Mouse (Mus musculus) stomach, embryonic 16.5 days (tissue): ENCODE results near the gene Ctsw. TPM values are rescaled to one million over a fixed set of nuclear protein-coding genes. Genes with fewer than 3 reads are reported as not detected.

Experiments
- ATAC-seq: fragments of 200-750 bp; cut with Nextera tagmentation; 2 replicates; pipeline ENCODE4 v1.8.0; 2017; ENCODE audit warnings: moderate number of reproducible peaks, moderate TSS enrichment; ENCODE audit not compliant: insufficient read depth, low FRiP score
- H3K27ac ChIP-seq: fragments of 300-500 bp; sonication (generic); 2 replicates; pipeline ENCODE4 v1.5.1; 2014; ENCODE audit warnings: low read length
- H3K27me3 ChIP-seq: fragments of 300-500 bp; sonication (generic); 2 replicates; pipeline ENCODE4 v1.6.1; 2014; ENCODE audit warnings: low read length, control low read depth, mixed read lengths; ENCODE audit not compliant: control insufficient read depth, insufficient read depth
- H3K36me3 ChIP-seq: fragments of 300-500 bp; sonication (generic); 2 replicates; pipeline ENCODE4 v1.6.1; 2014; ENCODE audit warnings: low read length; ENCODE audit not compliant: control insufficient read depth, insufficient read depth
- H3K4me1 ChIP-seq: fragments of 300-500 bp; sonication (generic); 2 replicates; pipeline ENCODE4 v1.6.1; 2014; ENCODE audit warnings: low read length, control low read depth, mixed read lengths; ENCODE audit not compliant: control insufficient read depth, insufficient read depth
- H3K4me2 ChIP-seq: fragments of 300-500 bp; sonication (generic); 2 replicates; pipeline ENCODE4 v1.6.1; 2014; ENCODE audit warnings: low read depth, low read length, mixed read lengths
- H3K4me3 ChIP-seq: fragments of 300-500 bp; sonication (generic); replicated peaks from 2 replicates; pipeline ENCODE4 v1.5.1; 2014; ENCODE audit warnings: mild to moderate bottlenecking, low read length
- H3K9ac ChIP-seq: fragments of 300-500 bp; sonication (generic); 2 replicates; pipeline ENCODE4 v1.6.1; 2014; ENCODE audit warnings: low read length
- H3K9me3 ChIP-seq: fragments of 300-500 bp; sonication (generic); replicated peaks from 2 replicates; pipeline ENCODE4 v1.6.1; 2016; ENCODE audit warnings: low read length, control low read depth; ENCODE audit not compliant: control insufficient read depth
- WGBS: fragments of 180-500 bp; shearing (Covaris S2); extraction: QIAGEN DNeasy Blood & Tissue Kit; methylation state at CpG from one replicate; pipeline ENCODE4 v1.1.7; 2014; 5-methylcytosine and 5-hydroxymethylcytosine counted together
- polyA plus RNA-seq: library from polyadenylated mRNA; unstranded; fragments of >200 nt; fragmentation: Nextera tagmentation; extraction: Ambion mirVana; gene quantifications from 2 replicates; pipeline ENCODE4 v1.2.1, GENCODE M21; 2015

Gene Ctsw
- polyA plus RNA-seq, 1 experiment from 2014 or later = 1.6 TPM

- ATAC-seq = no peak
- Histone ChIP-seq H3K9ac (no peak overlapping the region), H3K4me2 (no peak overlapping the region), H3K9me3 (no peaks in the 10 kb centered on the region), H3K27me3 (no peaks in the 10 kb centered on the region), H3K36me3 (no peaks in the 10 kb centered on the region), H3K4me3 (no peak overlapping the region), H3K27ac (no peak overlapping the region), H3K4me1 (peaks cover 32% of the 10 kb centered on the region)
- 83% methylated on average over 1 of the region's 1 CpGs for WGBS
Observed at GRCm38 (mm10) chr19:5430408-5430807, 37.9 kb downstream of the Ctsw start.

- H3K4me3 ChIP-seq = no peak overlapping the region
- no peaks in the 10 kb centered on the region for H3K36me3 ChIP-seq
- no peak overlapping the region for H3K27ac ChIP-seq
- H3K27me3 ChIP-seq = no peaks in the 10 kb centered on the region
- H3K9me3 ChIP-seq = no peaks in the 10 kb centered on the region
- ATAC-seq = no peak
- no peak overlapping the region for H3K4me2 ChIP-seq
- H3K4me1 ChIP-seq = peaks cover 32% of the 10 kb centered on the region
- no peak overlapping the region for H3K9ac ChIP-seq
- 57% methylated on average over 8 of the region's 8 CpGs for WGBS
Observed at GRCm38 (mm10) chr19:5429806-5430205, 38.5 kb downstream of the Ctsw start.

- H3K9ac ChIP-seq = no peak overlapping the region
- H3K27me3 ChIP-seq = no peaks in the 10 kb centered on the region
- H3K27ac ChIP-seq = no peak overlapping the region
- ATAC-seq = no peak
- peaks cover 31% of the 10 kb centered on the region for H3K4me1 ChIP-seq
- H3K9me3 ChIP-seq = no peaks in the 10 kb centered on the region
- H3K36me3 ChIP-seq = no peaks in the 10 kb centered on the region
- no peak overlapping the region for H3K4me3 ChIP-seq
- 75% methylated on average over 4 of the region's 4 CpGs for WGBS
- H3K4me2 ChIP-seq = no peak overlapping the region
Observed at GRCm38 (mm10) chr19:5429219-5429618, 39.1 kb downstream of the Ctsw start.

GRCm38 (mm10) chr19:5428083-5428482 lies 40.2 kb downstream of the Ctsw start:
- H3K9ac ChIP-seq = no peak overlapping the region
- H3K9me3 ChIP-seq = no peaks in the 10 kb centered on the region
- 83% methylated on average over 2 of the region's 2 CpGs for WGBS
- ATAC-seq = no peak
- H3K27me3 ChIP-seq = no peaks in the 10 kb centered on the region
- H3K36me3 ChIP-seq = no peaks in the 10 kb centered on the region
- no peak overlapping the region for H3K4me2 ChIP-seq
- peaks cover 30% of the 10 kb centered on the region for H3K4me1 ChIP-seq
- H3K27ac ChIP-seq = no peak overlapping the region
- H3K4me3 ChIP-seq = no peak overlapping the region

GRCm38 (mm10) chr19:5426640-5427290 lies 41.5 kb downstream of the Ctsw start:
- ATAC-seq = no peak
- Histone ChIP-seq H3K4me1 (peaks cover 25% of the 10 kb centered on the region), H3K4me3 (no peak overlapping the region), H3K4me2 (no peak overlapping the region), H3K27ac (no peak overlapping the region), H3K36me3 (no peaks in the 10 kb centered on the region), H3K9me3 (no peaks in the 10 kb centered on the region), H3K9ac (peak overlapping the region; percentile 47; the same call in 1 of the 2 replicates), H3K27me3 (no peaks in the 10 kb centered on the region)
- 85% methylated on average over 13 of the region's 13 CpGs for WGBS

- H3K36me3 ChIP-seq = no peaks in the 10 kb centered on the region
Observed at GRCm38 (mm10) chr19:5425906-5426565, 42.3 kb downstream of the Ctsw start.

GRCm38 (mm10) chr19:5424782-5425741 lies 43.2 kb downstream of the Ctsw start, which contains the start of the genes Drap1 and AI837181:
TSS of gene Drap1 (minus strand) at chr19:5424979.
TSS of gene AI837181 (plus strand) at chr19:5425144.
- ATAC-seq = peak; percentile 94
- under 1% methylated on average over 83 of the region's 87 CpGs for WGBS
- no peaks in the 10 kb centered on the region for H3K36me3 ChIP-seq

More at GRCm38 (mm10) chr19:5425906-5426565, 42.3 kb downstream of the Ctsw start:
- no peak for ATAC-seq
- Histone ChIP-seq H3K27me3 (no peaks in the 10 kb centered on the region), H3K9ac (peak overlapping the region; percentile 92), H3K27ac (peak overlapping the region; percentile 74), H3K4me3 (peak overlapping the region; percentile 72), H3K9me3 (no peaks in the 10 kb centered on the region), H3K4me1 (peaks cover 25% of the 10 kb centered on the region), H3K4me2 (peak overlapping the region; percentile 74)
- WGBS = 82% methylated on average over 18 of the region's 18 CpGs

GRCm38 (mm10) chr19:5424092-5424781 lies 44.1 kb downstream of the Ctsw start:
- H3K36me3 ChIP-seq = no peaks in the 10 kb centered on the region
- H3K9ac ChIP-seq = peak overlapping the region; percentile 89
- no peaks in the 10 kb centered on the region for H3K9me3 ChIP-seq
- peaks cover 25% of the 10 kb centered on the region for H3K4me1 ChIP-seq
- WGBS = under 1% methylated on average over 41 of the region's 48 CpGs
- H3K4me3 ChIP-seq = peak overlapping the region; percentile 72
- H3K27ac ChIP-seq = peak overlapping the region; percentile 91
- H3K4me2 ChIP-seq = peak overlapping the region; percentile 93
- ATAC-seq = peak; percentile 73
- H3K27me3 ChIP-seq = no peaks in the 10 kb centered on the region

More at GRCm38 (mm10) chr19:5424782-5425741, 43.2 kb downstream of the Ctsw start, which contains the start of the genes Drap1 and AI837181:
- H3K4me2 ChIP-seq = peak within 1 kb of the TSS; percentile 93
- no peaks in the 10 kb centered on the region for H3K9me3 ChIP-seq
- H3K27ac ChIP-seq = peak within 1 kb of the TSS; percentile 91
- peaks cover 25% of the 10 kb centered on the region for H3K4me1 ChIP-seq
- H3K9ac ChIP-seq = peak within 1 kb of the TSS; percentile 92
- H3K4me3 ChIP-seq = peak within 1 kb of the TSS; percentile 72
- no peaks in the 10 kb centered on the region for H3K27me3 ChIP-seq
